Mouse (Mus musculus) erythroblast, adult 5-6 weeks (primary cell): ENCODE results near the gene Slc38a11. TPM values are rescaled to one million over a fixed set of nuclear protein-coding genes. Genes with fewer than 3 reads are reported as not detected.

Source experiments
- ATAC-seq: replicated peaks from 2 replicates; pipeline ENCODE4 v1.8.0; 2016; ENCODE audit warnings: moderate number of reproducible peaks, mild to moderate bottlenecking, moderate TSS enrichment, inconsistent platforms; ENCODE audit not compliant: poor library complexity, low FRiP score, severe bottlenecking
- total RNA-seq, 2 experiments: library from RNA; stranded (forward) in 1 of 2; stranded (reverse) in 1 of 2; fragments of 150-400 nt in 1 of 2; fragments of 200-764, 138-1000 nt in 1 of 2; gene quantifications; 2 replicates each; pipeline versions ENCODE4 v1.2.3 to v1.2.4; 2015 to 2017; ENCODE audit warnings: low replicate concordance in 2 of 2

The Slc38a11 gene
- total RNA-seq, 2 experiments from 2014 or later: not detected

DNA sequence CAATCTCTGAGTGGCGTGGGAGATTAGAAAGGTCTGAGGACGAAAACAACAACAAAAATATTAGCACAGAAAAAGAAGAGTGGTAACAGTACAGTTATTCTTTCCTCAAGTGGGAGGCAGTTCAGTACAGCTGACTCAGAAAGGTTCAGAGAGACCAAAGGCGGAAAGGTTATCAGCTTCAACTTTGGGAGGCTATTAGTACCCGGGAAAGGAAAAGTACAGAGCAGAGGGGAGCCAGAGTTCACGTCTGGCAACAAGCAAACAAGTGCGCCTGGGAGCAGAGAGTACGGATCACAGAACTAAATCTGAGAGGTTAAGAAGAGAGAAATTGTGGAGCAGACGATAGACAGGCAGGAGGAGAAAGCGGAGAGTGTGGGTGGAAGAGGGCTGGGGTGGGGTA is 29.7 kb downstream of the Slc38a11 start:
- ATAC-seq: no peak

DNA sequence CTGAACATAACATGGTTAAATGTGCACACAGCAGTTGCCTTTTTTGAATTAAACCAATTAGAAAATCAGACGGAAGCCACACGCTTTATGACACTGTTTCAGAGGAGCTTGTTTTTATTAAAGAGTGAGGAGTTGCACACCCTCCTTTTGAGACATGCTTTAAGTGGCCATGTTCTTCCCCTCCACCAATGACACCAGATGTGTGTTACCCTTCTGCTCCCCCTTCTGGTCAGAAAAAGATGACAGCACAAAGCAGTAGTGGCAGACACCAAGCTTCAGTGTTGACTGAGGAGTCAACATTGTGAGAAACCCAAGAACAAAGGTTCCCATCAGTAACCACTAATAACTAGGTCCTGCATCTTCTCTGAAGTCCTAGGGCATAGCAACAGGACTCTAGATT is 32.5 kb downstream of the Slc38a11 start:
- ATAC-seq: no peak

DNA sequence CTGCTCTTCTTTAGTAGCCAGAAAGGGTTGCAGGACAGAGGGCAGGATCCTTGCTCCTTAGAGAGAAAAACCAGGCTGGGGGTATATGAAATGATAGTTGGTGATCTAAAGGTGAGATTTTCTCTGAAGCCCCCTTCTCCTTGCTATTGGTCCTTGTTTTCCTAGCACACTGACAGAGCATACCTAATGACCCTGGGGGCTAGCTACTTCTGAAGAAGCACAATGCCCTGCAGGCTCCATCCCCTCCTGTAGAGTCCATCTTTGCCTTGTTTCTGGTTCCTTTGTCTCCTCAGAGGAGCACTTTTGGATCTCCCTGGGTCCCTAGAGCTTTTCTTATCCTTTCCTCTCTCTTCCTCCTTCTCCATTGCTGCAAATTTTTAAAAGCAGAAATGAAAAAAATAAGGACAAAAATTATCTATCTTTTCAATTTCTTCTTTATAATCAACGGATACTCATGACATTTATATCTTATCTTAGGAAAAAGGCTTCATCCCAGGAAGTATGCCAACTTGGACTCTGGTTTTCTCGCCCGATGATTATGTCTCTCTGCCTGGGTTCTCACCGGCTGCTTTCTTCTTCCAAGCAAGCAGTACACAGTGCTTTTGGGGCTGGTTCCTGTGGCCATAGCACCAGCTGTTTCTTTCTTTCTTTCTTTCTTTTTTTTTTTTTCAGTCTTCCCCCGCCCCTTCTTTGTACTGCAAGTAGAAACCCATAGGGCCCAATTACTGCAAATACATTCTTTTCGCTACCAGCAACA is 41.7 kb downstream of the Slc38a11 start:
- ATAC-seq: no peak

DNA sequence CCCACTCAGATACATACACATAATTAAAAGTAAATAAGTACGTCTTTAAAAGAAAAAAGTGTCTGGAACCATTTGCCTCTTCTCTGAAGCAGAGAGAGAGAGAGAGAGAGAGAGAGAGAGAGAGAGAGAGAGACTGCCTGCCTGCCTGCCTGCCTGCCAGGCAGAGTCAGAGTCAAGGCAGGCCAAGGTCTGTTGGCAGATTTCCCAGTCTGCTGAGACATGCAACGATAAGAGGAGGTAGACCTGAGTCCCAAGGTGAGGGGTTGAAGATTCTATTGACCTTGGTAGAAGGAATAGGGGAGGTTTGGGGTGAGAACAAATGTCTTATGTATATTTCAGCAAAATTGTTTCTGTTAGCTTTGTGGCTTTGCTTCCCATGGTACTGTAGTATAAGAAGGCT is 42.9 kb downstream of the Slc38a11 start:
- no peak for ATAC-seq

DNA sequence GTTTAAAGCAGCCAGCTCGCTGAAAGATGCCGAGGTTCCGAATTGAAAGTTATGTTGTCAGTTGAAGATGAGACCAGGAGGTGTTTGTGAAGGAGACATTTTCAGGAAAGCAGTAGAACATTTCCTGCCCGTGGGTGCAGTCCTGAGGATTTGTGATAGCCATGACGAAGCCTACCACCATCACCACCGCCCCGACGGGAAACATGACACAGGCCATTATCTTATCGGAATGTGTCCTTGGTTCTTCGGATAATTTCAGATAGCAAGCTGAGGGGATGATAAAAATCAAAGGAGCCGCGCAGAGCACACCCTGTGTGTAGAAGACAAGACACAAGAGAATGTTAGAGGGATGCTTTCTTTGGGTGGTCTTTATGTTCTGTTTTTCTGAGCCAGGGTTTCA is 47.1 kb downstream of the Slc38a11 start:
- no peak for ATAC-seq

DNA sequence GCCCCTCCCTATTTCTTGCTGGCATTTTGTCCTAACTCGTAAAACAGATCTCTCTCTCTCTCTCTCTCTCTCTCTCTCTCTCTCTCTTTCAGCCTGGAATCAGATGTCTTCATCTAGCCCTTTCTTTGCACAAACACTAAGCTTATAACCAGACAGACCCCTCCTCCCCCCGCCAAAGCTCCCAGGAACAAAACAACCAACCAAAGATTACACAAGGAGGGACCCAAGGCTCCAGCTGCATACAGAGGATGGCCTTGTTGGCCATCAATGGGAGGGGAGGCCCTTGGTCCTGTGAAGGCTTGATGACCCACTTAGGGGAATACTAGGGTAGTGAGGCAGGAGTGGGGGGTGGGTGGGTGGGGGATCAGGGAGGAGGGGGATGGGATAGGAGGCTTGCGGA is 52.6 kb downstream of the Slc38a11 start:
- no peak for ATAC-seq

DNA sequence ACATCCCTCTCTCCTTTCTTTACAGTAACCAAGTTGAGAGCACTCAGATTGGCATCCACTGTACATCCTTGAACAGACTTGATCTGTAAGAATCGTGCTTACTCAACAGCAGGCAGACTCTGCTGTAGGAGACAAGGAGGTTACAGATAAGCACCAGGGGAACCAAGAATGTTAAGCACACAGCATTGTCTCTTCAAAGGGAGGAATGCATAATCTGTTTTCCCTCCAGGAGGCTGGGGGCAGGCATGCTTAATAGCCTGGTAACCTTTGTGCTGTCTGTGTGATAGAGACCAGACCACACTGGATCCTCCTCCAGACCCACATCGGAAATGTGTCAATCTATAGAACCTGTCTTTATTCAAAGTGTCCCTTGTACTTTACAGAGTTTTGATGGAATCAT is 67.3 kb downstream of the Slc38a11 start:
- ATAC-seq: no peak

DNA sequence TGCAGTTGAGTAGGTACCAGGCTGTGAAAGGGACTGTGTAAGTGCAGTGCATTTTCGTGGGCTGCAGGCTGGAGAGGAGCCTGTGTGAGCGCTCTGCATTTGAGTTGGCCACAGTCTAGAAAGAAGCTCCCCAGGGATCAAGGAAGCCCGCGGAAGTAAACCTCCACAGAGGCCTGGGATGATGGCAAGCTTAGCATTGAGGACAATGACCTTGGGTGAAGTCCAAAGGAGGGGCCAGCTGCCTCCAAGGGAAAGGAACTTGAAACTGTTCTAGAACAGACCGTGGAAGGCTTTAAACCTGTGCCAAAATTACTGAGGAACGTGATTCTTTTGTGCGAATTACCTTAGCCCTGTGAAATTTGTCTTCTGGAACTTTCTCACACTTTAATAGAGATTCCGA is 69.7 kb downstream of the Slc38a11 start:
- no peak for ATAC-seq

DNA sequence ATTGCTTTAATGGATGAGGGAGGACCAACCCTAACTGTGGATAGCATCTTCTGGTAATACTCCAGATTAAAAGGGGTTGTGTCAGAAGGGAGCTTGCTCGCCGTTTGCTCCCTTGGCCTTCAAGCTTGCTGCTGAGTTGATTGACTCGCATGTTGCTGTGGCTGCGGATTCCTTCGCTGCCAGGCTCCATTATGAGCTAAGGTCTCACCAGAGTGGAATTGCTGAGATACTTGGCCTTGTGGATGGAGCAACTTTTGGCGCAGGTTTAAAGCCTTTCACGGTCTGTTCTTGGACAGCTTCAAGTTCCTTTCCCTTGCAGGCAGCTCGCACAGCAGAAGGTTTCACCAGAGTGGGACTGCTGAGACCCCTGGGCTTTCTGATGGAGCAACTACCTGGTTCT is 70.4 kb downstream of the Slc38a11 start:
- no peak for ATAC-seq

DNA sequence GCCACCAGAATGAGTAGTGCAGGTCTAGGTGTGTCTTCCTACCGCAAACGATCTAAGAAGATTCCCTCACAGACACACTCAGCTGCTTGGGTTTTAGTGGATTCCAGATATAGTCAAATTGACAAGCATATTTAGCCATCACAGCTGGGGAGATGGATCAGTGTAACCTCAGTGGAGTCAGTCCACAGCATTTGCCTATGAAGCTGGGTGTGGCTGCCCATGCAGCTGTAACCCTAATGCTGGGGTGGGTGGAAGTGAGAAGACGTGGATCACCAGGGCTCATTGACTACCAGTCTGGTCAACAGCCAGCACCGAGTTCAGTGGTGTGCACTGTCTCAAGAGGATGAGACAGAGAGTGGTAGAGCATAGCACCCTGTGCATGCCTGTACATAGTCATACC is 74.1 kb downstream of the Slc38a11 start:
- ATAC-seq: no peak

DNA sequence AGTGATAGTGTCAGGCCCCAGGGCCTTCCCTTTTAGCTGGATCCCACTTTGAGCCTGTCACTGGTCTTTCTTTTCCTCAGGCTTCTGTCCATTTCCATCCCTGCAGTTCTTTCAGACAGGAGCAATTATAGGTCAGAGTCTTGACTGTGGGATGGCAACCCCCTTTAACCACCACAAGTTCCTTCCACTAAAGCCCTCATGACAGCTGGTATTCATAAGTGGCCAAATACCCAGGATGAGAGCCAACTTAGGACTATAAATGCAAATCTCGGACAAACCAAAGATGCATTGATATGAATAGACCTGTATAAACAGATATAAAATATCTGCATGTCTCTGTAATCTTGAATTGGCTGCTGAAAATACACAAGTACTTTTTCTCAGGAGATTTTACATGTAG is 75.1 kb downstream of the Slc38a11 start:
- ATAC-seq: no peak

DNA sequence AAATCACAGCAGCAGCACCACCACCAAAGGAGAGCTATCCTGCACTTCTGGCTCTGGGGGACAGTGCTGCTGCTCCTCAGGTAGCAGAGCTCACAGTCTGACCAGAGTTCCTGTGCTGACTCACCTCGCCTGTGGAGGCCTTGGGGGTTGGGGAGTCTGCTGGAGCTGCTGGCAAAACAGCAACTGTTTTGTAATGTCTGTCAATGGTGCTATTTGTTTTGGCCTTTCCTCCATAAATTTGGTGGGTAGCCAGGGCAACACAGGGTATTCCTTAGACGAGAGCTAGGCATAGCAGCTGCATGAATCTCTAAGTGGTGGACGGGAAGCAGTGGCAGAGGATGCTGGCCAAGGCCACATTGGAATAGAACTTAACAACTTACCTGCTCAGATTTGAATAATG is 78.5 kb downstream of the Slc38a11 start:
- no peak for ATAC-seq

DNA sequence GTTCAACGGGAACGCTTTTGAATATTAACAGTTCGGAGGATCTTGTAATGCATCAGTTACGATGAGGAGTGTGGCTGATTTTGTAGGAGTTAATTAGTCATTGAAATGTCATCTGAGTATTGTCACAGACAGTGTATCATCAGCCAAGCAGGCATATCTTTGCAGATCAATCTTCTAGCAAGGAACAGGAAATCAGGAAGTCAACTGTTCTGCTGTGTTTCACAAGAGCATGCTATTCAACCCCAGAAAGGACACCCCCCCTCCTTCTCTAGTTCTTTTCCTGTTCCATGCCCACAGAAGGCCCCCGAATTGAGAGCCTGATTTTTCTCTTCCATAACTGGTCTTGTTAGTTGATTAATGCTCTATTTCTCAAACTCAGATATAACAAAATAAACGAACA is 80.9 kb downstream of the Slc38a11 start:
- ATAC-seq: no peak

DNA sequence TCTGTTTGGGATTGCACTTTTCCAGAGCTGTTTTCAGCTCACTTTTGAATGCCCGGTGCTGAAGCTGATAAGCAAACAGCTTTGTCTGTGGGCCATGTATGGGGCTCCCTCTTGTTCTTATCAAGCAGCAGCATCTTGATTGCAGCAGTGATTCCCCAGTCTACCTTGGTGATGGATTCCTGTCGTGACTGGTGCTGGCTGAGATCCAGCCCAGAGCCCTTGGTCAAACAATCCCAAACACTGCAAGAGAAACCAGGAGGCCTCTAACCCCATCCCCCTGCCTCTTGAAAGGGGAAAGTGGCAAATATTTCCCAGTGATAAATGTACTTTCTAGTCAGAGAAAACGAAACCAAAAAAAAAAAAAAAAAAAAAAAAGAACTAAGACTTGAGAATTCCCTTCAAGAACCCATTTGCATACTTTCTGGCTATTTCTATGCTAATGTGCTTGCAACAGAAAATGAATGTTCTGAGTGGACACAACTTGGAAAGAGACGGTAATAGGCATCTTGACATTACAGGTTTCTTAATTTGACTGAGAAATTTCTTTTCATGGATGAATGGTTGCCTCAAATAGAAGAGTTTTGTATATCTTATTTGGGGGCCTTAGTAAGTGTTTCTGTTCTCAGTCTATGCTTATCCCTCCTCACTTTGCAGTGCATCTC is 84.7 kb downstream of the Slc38a11 start:
- no peak for ATAC-seq

DNA sequence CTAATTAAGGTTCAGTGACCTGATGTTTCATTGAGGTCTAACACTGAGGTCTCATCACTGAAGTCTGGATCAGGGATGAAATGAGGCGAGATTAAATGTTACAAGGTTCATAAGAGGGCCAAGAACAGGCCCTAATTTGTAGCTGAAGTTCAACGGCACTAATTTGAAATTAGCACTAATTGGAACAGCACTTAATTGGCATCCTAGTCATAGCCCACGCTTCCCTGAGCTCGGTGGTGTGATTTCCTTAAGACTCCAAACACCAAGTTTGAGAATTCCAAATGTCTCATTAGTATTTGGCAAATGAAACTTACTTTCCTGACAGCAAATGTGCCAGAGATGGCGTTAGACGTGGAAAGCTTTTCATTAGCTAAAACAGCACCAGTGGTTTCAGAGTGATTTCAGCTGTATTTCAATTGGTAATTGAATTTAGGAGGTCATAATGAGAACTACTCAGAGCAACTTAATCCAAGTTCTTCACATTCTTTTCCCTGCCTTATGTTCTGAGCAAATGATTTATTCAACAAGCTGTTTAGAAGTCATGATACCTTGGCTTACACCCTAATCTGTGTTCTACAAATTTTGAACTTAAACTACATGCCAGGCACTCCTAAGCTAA is 88.3 kb downstream of the Slc38a11 start:
- ATAC-seq: no peak

DNA sequence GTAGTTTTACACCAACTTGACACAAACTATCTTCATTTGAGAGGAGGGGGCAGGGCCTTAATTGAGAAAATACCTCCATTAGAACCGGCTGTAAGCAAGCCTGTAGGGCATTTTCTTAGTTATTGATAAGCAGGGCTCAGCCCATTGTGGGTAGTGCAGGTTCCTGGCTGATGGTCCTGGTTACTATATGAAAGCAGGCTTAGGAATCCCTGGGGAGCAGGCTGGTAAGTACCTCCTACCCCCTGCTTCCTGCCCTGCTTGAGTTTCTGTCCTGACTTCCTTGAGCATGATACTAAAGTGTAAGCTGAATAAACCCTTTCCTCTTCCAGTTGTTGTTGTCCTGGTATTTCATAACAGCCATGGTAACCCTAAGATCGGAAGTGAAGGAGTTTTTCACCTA is 89.9 kb downstream of the Slc38a11 start:
- ATAC-seq: no peak

DNA sequence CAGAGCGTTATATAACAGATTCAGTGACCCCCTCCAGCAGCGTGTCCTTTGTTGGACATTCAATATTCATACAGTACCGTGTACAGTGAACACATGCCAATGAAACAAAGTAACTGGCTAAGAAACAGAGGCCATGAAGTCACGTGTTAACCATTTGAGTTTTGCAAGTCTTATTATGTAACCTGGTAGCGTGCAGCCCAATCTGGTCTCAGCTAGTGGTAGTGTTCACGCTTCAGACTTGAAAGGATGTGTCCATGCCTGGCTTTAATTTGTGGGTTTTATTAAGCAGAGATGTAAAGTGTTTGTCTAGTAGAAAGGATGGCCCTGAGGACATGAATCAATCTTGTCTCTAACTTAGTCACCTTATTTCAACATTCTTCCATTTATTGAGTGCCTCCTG is 95.1 kb downstream of the Slc38a11 start:
- no peak for ATAC-seq

DNA sequence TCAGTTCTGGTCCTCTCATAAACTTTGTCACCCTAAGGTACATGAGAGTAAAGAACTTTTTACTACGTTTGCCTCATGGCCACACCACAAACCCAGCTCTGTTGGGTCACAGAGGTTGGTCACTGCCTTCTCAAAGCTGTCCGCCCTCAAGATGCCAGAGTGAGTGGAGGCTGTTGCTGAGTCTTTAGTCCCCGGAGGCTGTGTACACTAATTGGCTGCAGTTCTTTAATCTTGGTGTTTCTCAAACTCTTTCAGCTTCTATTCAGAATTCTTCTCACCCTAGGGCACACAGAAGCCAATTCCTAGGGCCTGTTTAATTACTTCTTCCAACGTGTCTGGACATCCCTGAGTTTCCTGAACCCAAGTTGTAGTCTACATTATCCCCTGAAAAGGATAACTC is 96.0 kb downstream of the Slc38a11 start:
- no peak for ATAC-seq

DNA sequence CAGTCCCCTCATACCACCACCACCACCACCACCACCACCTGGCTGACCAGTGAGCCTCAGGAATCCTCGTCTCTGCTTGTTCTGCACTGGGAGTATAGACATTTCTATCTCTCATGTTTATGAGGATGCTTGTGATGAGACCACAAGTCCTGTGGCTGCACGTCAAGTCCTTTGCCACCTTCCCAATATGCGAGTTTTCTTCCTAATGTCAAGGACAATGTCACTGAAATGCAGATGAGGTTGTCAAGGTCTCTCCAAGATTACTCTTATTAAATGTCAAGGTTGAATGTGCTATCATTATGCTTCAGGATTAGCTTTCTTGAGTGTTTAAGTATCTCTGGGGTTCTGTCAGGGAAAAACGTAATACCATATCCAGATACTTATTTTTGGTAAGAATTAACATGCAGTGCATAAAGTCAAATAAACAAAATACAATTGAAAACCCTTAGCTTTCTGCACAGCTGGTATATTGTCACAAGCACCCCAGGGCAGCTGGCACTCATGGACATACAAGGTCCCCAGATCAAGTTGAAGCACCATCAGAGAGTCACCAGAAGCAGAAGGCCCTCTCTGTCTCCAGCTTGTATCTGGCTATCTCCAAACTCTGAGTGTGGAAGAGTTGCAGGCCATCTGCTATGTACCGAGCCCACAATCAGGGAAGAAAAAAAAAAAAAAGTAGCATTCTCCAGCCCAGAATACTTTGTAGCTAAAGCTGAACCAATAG is 97.1 kb downstream of the Slc38a11 start:
- no peak for ATAC-seq
